Mouse (Mus musculus): ENCODE results near the gene Nlk. TPM values are rescaled to one million over a fixed set of nuclear protein-coding genes. Genes with fewer than 3 reads are reported as not detected.
"Not testable (repeated sequence)": the region's sequence is repeated elsewhere in the genome, so short reads cannot be mapped to it uniquely, and the experiment has no call there.

Gene Nlk
- total RNA-seq, 2 experiments from 2014 or later: 59.1 to 59.4 TPM

GRCm38 (mm10) chr11:78694249-78694648, 2.9 kb downstream of the Nlk start:
- DNase-seq (ENCODE audit: extremely low spot score in 1 of 2, low spot score in 2 of 2): no peak
- intact Hi-C loops (cut with DNase I): loop anchor here (10.0 kb wide), 1 partner anchor 119 kb away; no protein-coding TSS in a partner anchor

GRCm38 (mm10) chr11:78693307-78693706, 3.9 kb downstream of the Nlk start:
- DNase-seq (ENCODE audit: extremely low spot score in 1 of 2, low spot score in 2 of 2): no peak
- intact Hi-C loops (cut with DNase I): loop anchor here (10.0 kb wide), 1 partner anchor 119 kb away; no protein-coding TSS in a partner anchor

GRCm38 (mm10) chr11:78691201-78691600, 6.0 kb downstream of the Nlk start:
- intact Hi-C loops (cut with DNase I): loop anchor here (10.0 kb wide), 1 partner anchor 116 kb away; no protein-coding TSS in a partner anchor

GRCm38 (mm10) chr11:78690547-78690946, 6.6 kb downstream of the Nlk start:
- DNase-seq (ENCODE audit: extremely low spot score in 1 of 2, low spot score in 2 of 2): no peak
- intact Hi-C loops (cut with DNase I): loop anchor here (10.0 kb wide), 1 partner anchor 116 kb away; no protein-coding TSS in a partner anchor

More at GRCm38 (mm10) chr11:78691201-78691600, 6.0 kb downstream of the Nlk start:
- DNase-seq (ENCODE audit: extremely low spot score in 1 of 2, low spot score in 2 of 2): no peak

- DNase-seq (ENCODE audit: extremely low spot score in 1 of 2, low spot score in 2 of 2): no peak
- intact Hi-C loops (cut with DNase I): no loop called here
These were observed 16.1 kb downstream of the Nlk start for GRCm38 (mm10) chr11:78681058-78681457.

- intact Hi-C loops (cut with DNase I): no loop called here
- DNase-seq (ENCODE audit: extremely low spot score in 1 of 2, low spot score in 2 of 2): no peak
These were observed 18.4 kb downstream of the Nlk start for GRCm38 (mm10) chr11:78678761-78679160.

- no peak for DNase-seq (ENCODE audit: extremely low spot score in 1 of 2, low spot score in 2 of 2)
- intact Hi-C loops (cut with DNase I): no loop called here
These were observed 28.5 kb downstream of the Nlk start for GRCm38 (mm10) chr11:78668647-78669046.

- intact Hi-C loops (cut with DNase I): no loop called here
These were observed 32.3 kb downstream of the Nlk start for GRCm38 (mm10) chr11:78664853-78665252.

GRCm38 (mm10) chr11:78663916-78664315, 33.3 kb downstream of the Nlk start:
- DNase-seq (ENCODE audit: extremely low spot score in 1 of 2, low spot score in 2 of 2): no peak
- intact Hi-C loops (cut with DNase I): no loop called here

More at GRCm38 (mm10) chr11:78664853-78665252, 32.3 kb downstream of the Nlk start:
- DNase-seq (ENCODE audit: extremely low spot score in 1 of 2, low spot score in 2 of 2): no peak

- intact Hi-C loops (cut with DNase I): no loop called here
- DNase-seq (ENCODE audit: extremely low spot score in 1 of 2, low spot score in 2 of 2): no peak
These were observed 48.0 kb downstream of the Nlk start for GRCm38 (mm10) chr11:78649143-78649542.

- intact Hi-C loops (cut with DNase I); DNase-seq (ENCODE audit: extremely low spot score in 1 of 2, low spot score in 2 of 2): not testable (repeated sequence)
These were observed 48.8 kb downstream of the Nlk start for GRCm38 (mm10) chr11:78648405-78648804.

- intact Hi-C loops (cut with DNase I): loop anchor here (5.0 kb wide), 1 partner anchor 54 kb away; the partner anchor contains the start of gene Nlk
- no peak for DNase-seq (ENCODE audit: extremely low spot score in 1 of 2, low spot score in 2 of 2)
These were observed 53.4 kb downstream of the Nlk start for GRCm38 (mm10) chr11:78643746-78644145.

- intact Hi-C loops (cut with DNase I): loop anchor here (5.0 kb wide), 1 partner anchor 55 kb away; the partner anchor contains the start of gene Nlk
- no peak for DNase-seq (ENCODE audit: extremely low spot score in 1 of 2, low spot score in 2 of 2)
These were observed 55.0 kb downstream of the Nlk start for GRCm38 (mm10) chr11:78642151-78642550.

GRCm38 (mm10) chr11:78641088-78641487, 56.1 kb downstream of the Nlk start:
- intact Hi-C loops (cut with DNase I): loop anchor here (5.0 kb wide), 1 partner anchor 56 kb away; the partner anchor contains the start of gene Nlk
- no peak for DNase-seq (ENCODE audit: extremely low spot score in 1 of 2, low spot score in 2 of 2)

GRCm38 (mm10) chr11:78632782-78633181, 64.4 kb downstream of the Nlk start:
- DNase-seq (ENCODE audit: extremely low spot score in 1 of 2, low spot score in 2 of 2): no peak
- intact Hi-C loops (cut with DNase I): no loop called here

GRCm38 (mm10) chr11:78628871-78629270, 68.3 kb downstream of the Nlk start:
- intact Hi-C loops (cut with DNase I): no loop called here

GRCm38 (mm10) chr11:78624377-78624776, 72.8 kb downstream of the Nlk start:
- intact Hi-C loops (cut with DNase I): no loop called here
- DNase-seq (ENCODE audit: extremely low spot score in 1 of 2, low spot score in 2 of 2): no peak

More at GRCm38 (mm10) chr11:78628871-78629270, 68.3 kb downstream of the Nlk start:
- no peak for DNase-seq (ENCODE audit: extremely low spot score in 1 of 2, low spot score in 2 of 2)

- intact Hi-C loops (cut with DNase I): no loop called here
- DNase-seq (ENCODE audit: extremely low spot score in 1 of 2, low spot score in 2 of 2): no peak
These were observed 75.2 kb downstream of the Nlk start for GRCm38 (mm10) chr11:78621926-78622325.

GRCm38 (mm10) chr11:78620179-78620578, 77.0 kb downstream of the Nlk start:
- no peak for DNase-seq (ENCODE audit: extremely low spot score in 1 of 2, low spot score in 2 of 2)
- intact Hi-C loops (cut with DNase I): no loop called here

GRCm38 (mm10) chr11:78611273-78611672, 85.9 kb downstream of the Nlk start:
- DNase-seq (ENCODE audit: extremely low spot score in 1 of 2, low spot score in 2 of 2): no peak
- intact Hi-C loops (cut with DNase I): no loop called here

- intact Hi-C loops (cut with DNase I): no loop called here
- no peak for DNase-seq (ENCODE audit: extremely low spot score in 1 of 2, low spot score in 2 of 2)
These were observed 87.5 kb downstream of the Nlk start for GRCm38 (mm10) chr11:78609657-78610056.
